Mouse (Mus musculus) heart, embryonic 10.5 days (tissue): ENCODE data around the gene Cavin2. TPM values are rescaled to one million over a fixed set of nuclear protein-coding genes. Genes with fewer than 3 reads are reported as not detected.
A peak's percentile ranks its signal among the peaks of the same experiment; 100 is the strongest.

Experiments used
- DNase-seq: peaks from one replicate; pipeline ENCODE4 v3.0.0-alpha.2; 2017; ENCODE audit warnings: low spot score
- H3K27ac ChIP-seq: fragments of 300-500 bp; sonication (generic); 2 replicates; pipeline ENCODE4 v1.5.1; 2016; ENCODE audit warnings: mild to moderate bottlenecking
- H3K27me3 ChIP-seq: fragments of 300-500 bp; sonication (generic); 2 replicates; pipeline ENCODE4 v1.6.1; 2016; ENCODE audit warnings: mild to moderate bottlenecking; ENCODE audit not compliant: poor library complexity, insufficient read depth, severe bottlenecking
- H3K36me3 ChIP-seq: fragments of 300-500 bp; sonication (generic); 2 replicates; pipeline ENCODE4 v1.6.1; 2016; ENCODE audit warnings: mild to moderate bottlenecking, moderate library complexity
- H3K4me1 ChIP-seq: fragments of 300-500 bp; sonication (generic); 2 replicates; pipeline ENCODE4 v1.6.1; 2016; ENCODE audit warnings: mild to moderate bottlenecking
- H3K4me3 ChIP-seq: fragments of 300-500 bp; sonication (generic); 2 replicates; pipeline ENCODE4 v1.5.1; 2016; ENCODE audit warnings: mild to moderate bottlenecking, moderate library complexity
- H3K9me3 ChIP-seq: fragments of 300-500 bp; sonication (generic); 2 replicates; pipeline ENCODE4 v1.6.1; 2016; ENCODE audit warnings: mild to moderate bottlenecking, moderate library complexity
- WGBS: fragments of 180-500 bp; shearing (Covaris S2); methylation state at CpG from one replicate; pipeline ENCODE4 v1.1.7; 2016; 5-methylcytosine and 5-hydroxymethylcytosine counted together
- polyA plus RNA-seq: library from polyadenylated mRNA; unstranded; fragments of >200 nt; fragmentation: Nextera tagmentation; extraction: Ambion mirVana; gene quantifications from 2 replicates; pipeline ENCODE4 v1.2.1, GENCODE M21; 2016

Cavin2 gene
- 53.5 and 88.3 TPM in 2 replicates for polyA plus RNA-seq

DNA sequence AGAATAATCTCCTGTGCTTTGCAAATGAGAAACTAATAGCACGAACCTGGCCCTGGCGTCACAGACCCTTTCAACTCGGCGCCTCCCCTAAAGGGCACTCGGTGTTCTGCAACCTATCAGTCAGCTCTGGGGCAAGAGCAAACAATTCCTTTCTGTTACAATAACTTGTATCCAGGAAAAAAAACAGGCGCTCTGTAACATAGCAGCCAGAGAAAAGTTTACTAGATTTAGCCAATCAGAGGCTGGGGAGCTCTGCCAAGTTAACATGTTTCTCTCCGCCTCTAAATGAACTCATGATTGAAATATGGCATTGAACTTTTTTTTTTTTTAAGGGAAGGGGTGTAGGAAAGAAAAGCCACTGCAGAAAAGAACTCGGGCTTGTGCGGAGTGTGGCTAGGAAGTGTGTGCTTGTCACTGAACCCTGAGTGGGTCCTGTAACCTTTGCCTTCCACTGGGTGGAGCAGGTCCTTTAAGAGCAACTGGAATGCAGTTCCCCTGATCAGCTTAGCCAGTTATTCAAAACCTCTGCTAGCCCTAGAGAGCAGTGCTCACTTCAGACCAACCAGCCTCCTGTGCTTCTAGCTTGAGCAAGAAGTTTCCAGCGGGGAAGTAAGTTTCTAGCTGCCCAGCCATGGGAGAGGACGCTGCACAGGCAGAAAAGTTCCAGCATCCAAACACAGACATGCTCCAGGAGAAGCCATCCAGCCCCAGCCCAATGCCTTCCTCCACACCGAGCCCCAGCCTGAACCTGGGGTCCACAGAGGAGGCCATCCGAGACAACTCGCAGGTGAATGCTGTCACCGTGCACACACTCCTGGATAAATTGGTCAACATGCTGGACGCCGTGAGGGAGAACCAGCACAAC is at the start of gene Cavin2:
Cavin2 (plus strand) TSS at position 372 of the 865 bp plus-strand sequence.
- Histone ChIP-seq H3K27me3 (no peaks in the 10 kb centered on the region), H3K9me3 (no peaks in the 10 kb centered on the region), H3K36me3 (no peaks in the 10 kb centered on the region), H3K4me3 (peak within 1 kb of the TSS; percentile 55), H3K27ac (peak within 1 kb of the TSS; percentile 92), H3K4me1 (peaks cover 22% of the 10 kb centered on the region)
- 38% methylated on average over 17 of the region's 17 CpGs for whole genome bisulfite sequencing
- peak; percentile 81 for DNase-seq

DNA sequence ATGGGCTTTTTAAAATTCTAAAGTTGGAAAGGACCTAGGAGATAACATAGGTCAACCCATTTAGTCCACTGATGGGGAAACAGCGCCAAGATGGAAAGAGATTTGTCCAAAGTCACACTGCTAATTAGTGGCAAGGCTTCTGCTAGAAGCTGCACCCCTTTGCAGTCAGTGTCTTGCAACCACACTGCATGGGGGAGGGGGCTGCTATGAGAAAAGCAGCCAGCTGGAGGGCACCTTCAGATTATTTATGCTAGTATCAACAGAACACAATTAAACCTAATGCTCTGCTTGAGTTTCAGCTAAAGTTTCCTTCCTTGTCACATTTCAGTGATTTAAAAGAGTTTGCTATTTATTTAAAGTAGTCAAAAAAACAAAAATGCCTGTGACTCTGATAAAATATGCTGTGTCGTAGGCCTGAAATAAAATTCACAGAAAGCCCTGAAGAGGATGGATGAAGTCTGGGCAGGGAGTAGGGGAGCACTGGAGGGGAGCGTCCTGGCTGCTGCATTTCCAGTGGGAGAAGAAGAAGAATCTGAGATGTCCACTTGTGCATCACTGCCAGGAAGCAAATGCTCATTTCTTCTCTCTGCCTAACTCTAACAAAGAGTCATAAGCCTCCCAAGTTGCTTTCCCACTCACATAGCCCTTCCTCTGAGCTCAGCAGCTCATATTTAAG is 47.5 kb upstream of the Cavin2 start:
- 73% methylated on average over 3 of the region's 3 CpGs for WGBS
- no peak overlapping the region for H3K27ac ChIP-seq
- H3K4me1 ChIP-seq, result no peaks in the 10 kb centered on the region
- no peak overlapping the region for H3K4me3 ChIP-seq
- H3K27me3 ChIP-seq, result no peaks in the 10 kb centered on the region
- no peak for DNase-seq
- no peaks in the 10 kb centered on the region for H3K36me3 ChIP-seq
- H3K9me3 ChIP-seq, result no peaks in the 10 kb centered on the region

DNA sequence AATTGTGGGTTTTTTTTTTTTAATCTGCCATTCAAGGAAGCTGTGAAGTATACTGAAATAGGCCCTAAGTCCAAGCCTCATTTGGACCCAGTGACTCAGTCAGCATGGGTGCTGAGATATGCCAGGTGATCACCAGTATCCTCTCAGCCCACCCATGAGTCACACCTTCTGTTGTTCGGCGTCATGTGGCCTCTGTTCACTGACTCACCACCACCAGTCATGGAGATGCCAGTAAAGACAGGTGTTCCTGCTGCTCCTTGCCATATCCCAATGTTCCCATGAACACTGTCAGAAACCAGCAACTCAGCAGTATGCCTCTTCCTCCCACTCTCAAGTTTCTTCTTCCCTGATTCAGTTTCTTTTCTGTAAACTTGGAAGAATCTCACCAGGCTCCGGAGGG is 45.6 kb upstream of the Cavin2 start:
- H3K27me3 ChIP-seq, result no peaks in the 10 kb centered on the region
- WGBS, result 81% methylated on average over 3 of the region's 3 CpGs

DNA sequence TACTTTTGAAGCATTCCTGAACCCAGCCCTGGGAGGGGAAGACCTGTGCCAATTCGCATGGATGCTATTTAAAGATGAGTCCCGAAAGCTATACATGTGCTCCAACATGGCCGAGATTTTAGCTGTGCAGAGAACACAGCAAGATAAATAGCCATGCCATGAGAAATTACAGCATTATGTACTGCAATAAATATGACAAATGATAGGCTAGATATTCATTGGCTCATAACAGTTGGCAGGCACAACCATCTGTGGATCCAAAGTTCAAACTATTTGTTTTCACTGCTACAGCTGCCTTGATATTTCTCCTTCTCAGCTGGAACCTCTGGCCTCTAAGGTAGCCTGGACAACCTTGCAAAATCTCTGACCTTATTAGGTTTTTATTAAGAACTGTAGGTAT is 45.1 kb upstream of the Cavin2 start:
- no peak overlapping the region for H3K4me3 ChIP-seq
- H3K36me3 ChIP-seq, result no peaks in the 10 kb centered on the region
- DNase-seq, result no peak
- H3K27me3 ChIP-seq, result no peaks in the 10 kb centered on the region
- 83% methylated on average over 3 of the region's 3 CpGs for WGBS
- no peak overlapping the region for H3K27ac ChIP-seq
- no peaks in the 10 kb centered on the region for H3K9me3 ChIP-seq
- H3K4me1 ChIP-seq, result no peaks in the 10 kb centered on the region

More for the DNA sequence above, 45.6 kb upstream of the Cavin2 start:
- Histone ChIP-seq H3K27ac (no peak overlapping the region), H3K4me1 (no peaks in the 10 kb centered on the region), H3K36me3 (no peaks in the 10 kb centered on the region), H3K9me3 (no peaks in the 10 kb centered on the region), H3K4me3 (no peak overlapping the region)
- no peak for DNase-seq

DNA sequence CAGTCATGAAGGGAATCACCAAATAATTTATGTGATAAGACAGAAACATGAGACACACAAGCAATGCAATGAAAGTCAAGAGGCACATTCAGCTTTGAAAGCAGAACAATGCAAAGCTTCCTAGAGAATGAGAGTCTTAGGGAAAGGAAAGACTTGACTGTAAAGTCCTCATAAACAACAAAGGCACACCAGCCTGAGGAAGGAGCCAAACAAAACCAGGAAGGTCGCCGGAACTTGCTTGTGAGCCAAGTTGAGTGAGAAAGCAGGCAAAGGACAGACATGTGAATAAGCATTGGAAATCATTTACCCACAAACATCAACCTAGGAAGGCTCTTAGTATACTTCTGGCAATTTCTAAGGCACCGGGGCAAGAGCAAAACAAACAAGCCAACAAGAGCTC is 43.5 kb upstream of the Cavin2 start:
- Histone ChIP-seq H3K27ac (no peak overlapping the region), H3K36me3 (no peaks in the 10 kb centered on the region), H3K27me3 (no peaks in the 10 kb centered on the region), H3K4me3 (no peak overlapping the region), H3K4me1 (no peaks in the 10 kb centered on the region), H3K9me3 (no peaks in the 10 kb centered on the region)
- no peak for DNase-seq
- 61% methylated on average over 3 of the region's 3 CpGs for WGBS

DNA sequence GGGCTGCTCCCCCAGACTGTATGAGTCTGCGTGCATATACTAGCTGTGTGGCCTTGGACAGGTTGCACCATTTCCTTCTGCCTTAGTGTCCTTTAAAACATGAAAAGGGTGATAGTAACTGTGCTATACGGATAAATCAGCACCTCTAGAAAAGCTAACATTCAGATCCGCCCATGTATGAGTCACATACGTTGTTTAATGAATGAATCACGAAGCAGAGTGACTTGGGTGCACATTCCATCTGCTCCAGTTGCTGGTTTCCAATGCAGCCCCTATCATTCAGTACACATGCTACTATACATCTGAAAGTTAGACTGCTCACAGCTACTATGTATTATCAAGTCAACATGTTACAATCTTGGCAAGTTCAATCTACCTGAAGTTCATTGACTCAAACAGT is 38.6 kb upstream of the Cavin2 start:
- 80% methylated on average over 5 of the region's 5 CpGs for WGBS
- no peak overlapping the region for H3K27ac ChIP-seq
- DNase-seq, result no peak
- H3K36me3 ChIP-seq, result no peaks in the 10 kb centered on the region
- no peaks in the 10 kb centered on the region for H3K9me3 ChIP-seq
- no peaks in the 10 kb centered on the region for H3K27me3 ChIP-seq
- no peak overlapping the region for H3K4me3 ChIP-seq
- H3K4me1 ChIP-seq, result no peaks in the 10 kb centered on the region

DNA sequence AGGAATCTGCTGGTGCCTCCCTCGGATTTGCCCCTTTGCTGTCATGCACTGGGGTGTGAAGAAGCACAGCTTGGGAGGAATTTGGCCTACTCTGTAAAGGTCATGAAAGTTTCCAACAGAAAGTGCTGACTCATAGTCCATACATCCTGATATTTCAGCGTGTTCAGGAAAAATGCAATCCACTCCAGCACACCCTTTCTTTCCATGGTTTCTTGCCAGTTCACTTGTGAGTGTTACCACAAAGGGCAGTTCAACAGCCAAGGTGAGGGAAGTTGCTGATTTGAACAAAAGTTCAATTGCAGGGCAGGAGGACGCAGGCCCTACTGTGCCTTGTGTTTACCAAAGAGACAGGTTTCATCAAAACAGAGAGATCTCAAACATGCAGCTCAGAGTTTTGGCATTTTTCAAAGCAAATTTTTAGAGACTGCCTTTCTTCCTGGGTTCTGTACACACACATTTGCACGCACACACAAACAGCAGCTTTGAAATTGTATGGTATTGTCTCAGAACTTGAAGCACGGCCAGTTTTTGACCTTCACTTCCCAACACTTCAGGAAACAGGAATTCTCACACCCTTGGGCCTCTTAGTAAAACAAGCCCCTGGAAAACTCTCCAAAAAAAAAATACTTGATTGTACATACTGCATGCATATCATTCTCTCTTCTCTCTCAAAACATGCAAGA is 23.7 kb upstream of the Cavin2 start:
- DNase-seq, result no peak
- Histone ChIP-seq H3K36me3 (no peaks in the 10 kb centered on the region), H3K4me3 (no peak overlapping the region), H3K27me3 (no peaks in the 10 kb centered on the region), H3K4me1 (peaks cover 48% of the 10 kb centered on the region), H3K9me3 (no peaks in the 10 kb centered on the region), H3K27ac (peak overlapping the region; percentile 84)
- WGBS, result 37% methylated on average over 5 of the region's 5 CpGs

DNA sequence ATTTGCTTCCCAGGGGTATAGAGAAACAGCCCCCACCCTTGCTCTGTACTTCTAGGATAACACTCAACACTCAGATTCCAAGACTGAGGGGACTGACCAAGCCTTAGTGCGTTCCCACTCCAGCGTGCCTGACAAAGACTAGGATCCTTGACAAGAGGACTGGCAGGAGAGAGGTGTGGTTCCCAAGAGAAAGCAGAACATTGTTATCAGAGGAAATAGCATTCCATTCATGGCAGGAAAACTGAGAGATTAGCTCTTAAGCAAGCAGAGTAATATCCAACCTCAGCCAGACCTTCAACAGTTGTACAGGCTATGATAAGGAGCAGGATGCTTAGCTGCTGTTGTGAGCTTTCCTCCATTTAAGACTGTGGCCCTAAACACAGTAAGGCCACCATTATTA is 23.0 kb upstream of the Cavin2 start:
- no peaks in the 10 kb centered on the region for H3K36me3 ChIP-seq
- peak; percentile 88 for DNase-seq
- WGBS, result 9% methylated on average over 2 of the region's 2 CpGs
- H3K4me1 ChIP-seq, result peaks cover 52% of the 10 kb centered on the region
- no peaks in the 10 kb centered on the region for H3K27me3 ChIP-seq
- H3K27ac ChIP-seq, result peak overlapping the region; percentile 84
- H3K4me3 ChIP-seq, result no peak overlapping the region
- no peaks in the 10 kb centered on the region for H3K9me3 ChIP-seq

DNA sequence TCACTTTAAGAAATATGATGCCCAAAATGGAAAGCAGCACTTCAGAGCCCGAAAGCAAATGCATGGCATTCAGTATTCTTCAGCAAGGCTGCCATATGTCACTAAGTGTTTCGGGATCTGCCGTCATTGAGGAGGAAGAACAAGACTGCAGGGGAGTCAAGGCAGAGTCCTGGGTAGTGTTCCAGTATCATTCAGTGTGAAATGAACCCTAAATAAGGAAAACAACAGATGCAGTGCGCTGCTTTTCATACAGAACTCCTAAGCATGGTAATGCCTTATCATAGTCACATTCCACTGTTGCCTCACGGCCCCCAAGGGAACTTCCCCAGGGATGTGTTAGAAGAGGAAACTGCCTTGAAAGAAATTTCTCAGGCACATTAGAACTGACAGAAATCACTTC is 21.8 kb upstream of the Cavin2 start:
- peak overlapping the region; percentile 84 for H3K27ac ChIP-seq
- no peaks in the 10 kb centered on the region for H3K9me3 ChIP-seq
- H3K36me3 ChIP-seq, result no peaks in the 10 kb centered on the region
- DNase-seq, result no peak
- H3K27me3 ChIP-seq, result no peaks in the 10 kb centered on the region
- WGBS, result 16% methylated on average over 5 of the region's 5 CpGs
- H3K4me1 ChIP-seq, result peaks cover 58% of the 10 kb centered on the region
- peak overlapping the region; percentile 13; the same call in 1 of the 2 replicates for H3K4me3 ChIP-seq

DNA sequence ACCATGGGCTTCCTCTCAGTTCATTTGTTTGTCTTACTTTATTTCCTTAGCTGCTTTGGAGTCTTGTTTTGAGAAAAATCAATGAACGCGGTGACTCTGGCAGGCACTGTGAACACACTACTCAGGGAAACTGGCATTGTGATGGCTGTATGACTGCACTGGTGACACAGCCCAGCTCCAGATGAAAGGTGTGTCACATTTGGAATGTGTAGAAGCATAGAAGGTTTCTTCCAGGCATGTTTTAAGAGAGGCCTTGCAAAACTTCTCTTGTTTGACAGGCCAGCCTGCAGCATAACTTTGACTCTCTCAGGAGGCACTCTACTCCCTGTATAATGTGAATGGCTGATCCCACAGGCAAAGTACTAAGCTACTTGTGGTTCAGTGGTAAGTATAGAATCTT is 20.7 kb upstream of the Cavin2 start:
- Histone ChIP-seq H3K27me3 (no peaks in the 10 kb centered on the region), H3K9me3 (no peaks in the 10 kb centered on the region), H3K27ac (peak overlapping the region; percentile 84), H3K4me3 (no peak overlapping the region), H3K36me3 (no peaks in the 10 kb centered on the region), H3K4me1 (peaks cover 58% of the 10 kb centered on the region)
- 60% methylated on average over 2 of the region's 2 CpGs for WGBS
- DNase-seq, result no peak

DNA sequence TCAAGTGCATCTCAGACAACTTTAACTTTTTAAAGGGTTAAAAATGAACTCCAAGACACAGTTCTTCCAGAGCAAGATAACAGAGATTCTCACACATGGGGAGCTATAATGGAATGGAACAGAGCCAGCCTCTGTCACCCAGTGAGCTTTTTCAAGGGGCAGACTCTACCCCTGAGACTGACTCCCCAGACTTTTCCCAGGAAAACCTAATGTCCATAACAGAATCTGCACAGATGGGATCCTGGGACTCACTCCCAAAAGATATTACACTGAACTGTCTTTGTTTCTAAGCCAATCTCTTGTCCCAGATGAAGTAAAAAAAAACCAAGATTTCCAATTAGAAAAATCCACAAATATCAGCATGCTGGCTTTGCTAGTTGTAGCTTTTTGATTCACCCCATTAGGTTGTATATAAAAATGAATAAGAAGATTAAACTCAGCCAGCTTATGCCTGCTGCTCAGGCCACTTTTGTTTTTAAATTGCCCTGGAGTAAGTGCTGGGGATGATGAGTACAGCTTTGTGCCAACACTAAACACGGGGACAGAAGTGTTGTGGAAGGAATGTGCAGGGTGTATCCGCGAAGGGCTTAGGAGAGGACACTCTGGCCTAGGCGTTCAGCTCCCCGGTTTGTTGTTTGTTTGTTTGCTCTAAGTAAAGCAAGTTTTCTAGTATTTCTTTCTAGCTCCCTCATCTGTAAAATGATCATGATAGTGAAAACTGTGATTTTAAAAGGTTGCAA is 18.6 kb upstream of the Cavin2 start:
- H3K4me3 ChIP-seq, result no peak overlapping the region
- peaks cover 51% of the 10 kb centered on the region for H3K4me1 ChIP-seq
- no peak for DNase-seq
- peak overlapping the region; percentile 36; the same call in 1 of the 2 replicates for H3K27ac ChIP-seq
- no peaks in the 10 kb centered on the region for H3K27me3 ChIP-seq
- 58% methylated on average over 5 of the region's 5 CpGs for WGBS
- H3K36me3 ChIP-seq, result no peaks in the 10 kb centered on the region
- H3K9me3 ChIP-seq, result no peaks in the 10 kb centered on the region

DNA sequence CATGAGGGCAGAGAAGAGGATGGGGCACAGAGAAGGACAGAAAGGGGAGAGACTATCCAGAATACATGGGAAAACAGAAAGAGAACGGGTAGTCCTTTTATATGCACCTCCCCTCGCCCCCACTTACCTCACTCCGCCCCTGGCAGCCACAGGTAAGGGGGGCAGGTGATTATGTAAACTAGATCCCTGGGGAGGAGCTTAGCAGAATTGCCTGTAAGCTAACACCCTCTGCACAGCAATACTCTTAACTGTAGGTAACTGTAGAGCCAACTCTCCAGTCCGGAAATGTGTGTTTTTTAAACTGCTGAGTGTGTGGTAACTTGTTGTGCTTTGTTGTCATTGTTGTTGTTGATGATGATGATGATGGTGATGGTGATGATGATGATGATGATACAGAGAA is 17.1 kb upstream of the Cavin2 start:
- 54% methylated on average over 4 of the region's 4 CpGs for WGBS
- H3K4me1 ChIP-seq, result peaks cover 37% of the 10 kb centered on the region
- H3K9me3 ChIP-seq, result no peaks in the 10 kb centered on the region
- H3K27ac ChIP-seq, result no peak overlapping the region
- no peaks in the 10 kb centered on the region for H3K36me3 ChIP-seq
- H3K4me3 ChIP-seq, result no peak overlapping the region
- H3K27me3 ChIP-seq, result no peaks in the 10 kb centered on the region
- no peak for DNase-seq
